Mouse (Mus musculus): ENCODE measurements around the gene Usp39. TPM values are rescaled to one million over a fixed set of nuclear protein-coding genes. Genes with fewer than 3 reads are reported as not detected.

The Usp39 gene
- total and polyA plus RNA-seq, 3 experiments = 26.3 to 116 (median 100) TPM

DNA sequence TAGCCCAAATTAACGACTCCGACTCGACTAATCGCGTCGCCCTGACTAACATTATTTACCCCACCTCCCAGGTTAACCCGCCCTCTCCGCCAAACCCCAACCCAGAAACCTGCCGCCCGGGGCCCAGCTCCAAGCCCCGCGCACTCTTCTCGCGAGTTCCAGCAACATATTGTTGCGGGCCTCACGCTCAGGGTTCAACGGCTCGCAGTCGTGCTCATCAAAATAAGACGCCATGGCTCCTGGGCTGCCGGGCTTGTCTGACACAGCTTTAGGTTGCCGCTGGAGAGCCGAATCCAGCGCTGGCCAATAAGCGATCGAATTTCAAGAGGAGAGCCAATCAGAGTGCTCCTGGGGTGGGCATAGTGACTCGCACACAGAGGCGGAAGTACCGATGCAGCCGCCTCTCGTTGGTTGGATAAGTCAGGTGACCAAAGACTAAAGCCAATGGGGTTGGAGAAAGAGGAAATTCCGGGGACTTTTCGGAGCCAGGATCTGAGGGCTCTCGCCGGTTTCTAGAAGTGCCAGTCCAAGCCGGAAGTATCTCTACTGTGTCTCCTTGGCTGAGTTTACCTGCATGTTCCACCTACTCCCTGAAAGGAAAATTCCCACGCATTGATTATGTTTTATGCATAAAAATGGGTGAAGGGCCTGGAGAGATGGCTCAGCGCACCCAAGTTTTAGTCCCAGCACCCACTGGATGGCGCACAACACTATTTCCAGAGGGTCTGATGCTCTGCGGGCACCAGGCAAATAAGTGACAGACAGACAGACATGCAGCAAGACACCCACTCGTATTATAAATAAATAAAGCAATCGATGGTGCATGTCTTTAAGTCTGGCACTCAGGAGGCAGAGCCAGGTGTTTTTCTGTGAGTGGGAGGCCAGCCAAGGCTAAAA lies 17.4 kb upstream of the Usp39 start:
- peaks cover 72% of the 10 kb centered on the region for H3K4me1 ChIP-seq (ENCODE audit: insufficient read depth, low read depth, low read length)
- no peaks in the 10 kb centered on the region for H3K9me3 ChIP-seq (replicated peaks)
- peak; percentile 94 for DNase-seq (ENCODE audit: low spot score)
- peak overlapping the region; percentile 77 for H3K4me3 ChIP-seq (ENCODE audit: low read depth, low read length)
- ATAC-seq (ENCODE audit: extremely low read depth, insufficient number of reproducible peaks, low FRiP score, poor library complexity, severe bottlenecking) = peak; percentile 85
- peaks cover 46% of the 10 kb centered on the region for H3K36me3 ChIP-seq (replicated peaks)
- H3K27me3 ChIP-seq (ENCODE audit: insufficient read depth, low read length) = no peaks in the 10 kb centered on the region
- TF ChIP-seq TAL1 (conservative IDR thresholded peaks at IDR 0.05; ENCODE audit: low read depth, low read length) (no peak), GATA1 (IDR thresholded peaks at IDR 0.05; ENCODE audit: borderline replicate concordance, low read length) (no peak), POLR2AphosphoS5 (IDR thresholded peaks at IDR 0.05; ENCODE audit: insufficient replicate concordance, low read depth, low read length) (no peak), CTCF (IDR thresholded peaks at IDR 0.05; ENCODE audit: low read depth, low read length) (no peak), GATA2 (IDR thresholded peaks at IDR 0.05; ENCODE audit: borderline replicate concordance, low read depth, low read length) (no peak)

DNA sequence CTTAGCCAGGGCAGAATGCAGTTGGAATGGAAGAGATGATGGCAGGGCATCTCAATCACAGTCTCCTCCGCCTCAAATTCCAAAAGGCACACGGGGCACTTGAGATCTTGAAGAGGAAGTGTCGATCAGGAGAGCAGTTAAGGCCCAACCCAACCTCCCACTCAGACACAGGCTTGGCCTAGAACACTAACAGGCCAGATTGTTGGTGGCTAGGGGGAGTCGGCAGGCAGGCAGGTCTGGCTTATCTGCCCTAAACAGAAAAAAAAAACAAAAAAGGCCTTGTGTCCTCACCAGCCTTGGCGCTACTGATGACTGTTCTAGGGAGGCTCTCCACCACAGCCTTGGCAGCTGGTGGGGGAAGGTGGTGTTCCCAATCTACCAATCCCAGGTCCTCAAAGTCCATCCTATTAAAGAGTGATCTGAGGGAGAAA lies 16.2 kb upstream of the Usp39 start:
- no peak for TF ChIP-seq POLR2AphosphoS5 (IDR thresholded peaks at IDR 0.05; ENCODE audit: insufficient replicate concordance, low read depth, low read length)
- no peak for TF ChIP-seq GATA2 (IDR thresholded peaks at IDR 0.05; ENCODE audit: borderline replicate concordance, low read depth, low read length)
- peak; percentile 48; the same call in 1 of the 2 replicates for TF ChIP-seq TAL1 (conservative IDR thresholded peaks at IDR 0.05; ENCODE audit: low read depth, low read length)
- Histone ChIP-seq H3K36me3 (replicated peaks) (peaks cover 50% of the 10 kb centered on the region), H3K9me3 (replicated peaks) (no peaks in the 10 kb centered on the region), H3K27me3 (ENCODE audit: insufficient read depth, low read length) (peaks cover 2% of the 10 kb centered on the region; the same call in 1 of the 2 replicates), H3K4me1 (ENCODE audit: insufficient read depth, low read depth, low read length) (peaks cover 74% of the 10 kb centered on the region), H3K4me3 (ENCODE audit: low read depth, low read length) (peak overlapping the region; percentile 77)
- DNase-seq (ENCODE audit: low spot score) (peak; percentile 64), ATAC-seq (ENCODE audit: extremely low read depth, insufficient number of reproducible peaks, low FRiP score, poor library complexity, severe bottlenecking) (peak; percentile 38)

DNA sequence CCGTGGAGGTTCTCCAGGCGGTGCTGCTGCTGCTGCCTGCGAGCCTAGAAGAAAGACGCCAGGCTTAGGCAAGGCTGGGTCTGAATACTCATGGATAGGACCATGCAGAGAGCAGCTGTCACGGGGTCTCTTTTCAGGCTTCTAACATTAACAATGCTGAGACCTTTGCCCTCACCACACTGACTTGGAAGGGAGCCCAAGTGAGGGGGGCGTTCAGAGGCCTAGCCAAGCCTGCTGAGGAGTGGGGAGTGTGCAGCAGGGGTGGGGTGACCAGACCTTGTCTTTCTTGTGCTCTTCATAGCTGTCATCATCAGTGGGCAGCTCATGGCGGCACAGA lies 15.6 kb upstream of the Usp39 start:
- DNase-seq (ENCODE audit: low spot score) (no peak), ATAC-seq (ENCODE audit: extremely low read depth, insufficient number of reproducible peaks, low FRiP score, poor library complexity, severe bottlenecking) (no peak)
- Histone ChIP-seq H3K9me3 (replicated peaks) (no peaks in the 10 kb centered on the region), H3K27me3 (ENCODE audit: insufficient read depth, low read length) (peaks cover 4% of the 10 kb centered on the region; the same call in 1 of the 2 replicates), H3K4me1 (ENCODE audit: insufficient read depth, low read depth, low read length) (peaks cover 79% of the 10 kb centered on the region), H3K4me3 (ENCODE audit: low read depth, low read length) (peak overlapping the region; percentile 77; the same call in 1 of the 2 replicates), H3K36me3 (replicated peaks) (peaks cover 52% of the 10 kb centered on the region)
- no peak for TF ChIP-seq GATA1 (IDR thresholded peaks at IDR 0.05; ENCODE audit: borderline replicate concordance, low read length)
- TF ChIP-seq TAL1 (conservative IDR thresholded peaks at IDR 0.05; ENCODE audit: low read depth, low read length) = no peak
- TF ChIP-seq GATA2 (IDR thresholded peaks at IDR 0.05; ENCODE audit: borderline replicate concordance, low read depth, low read length) = no peak
- TF ChIP-seq CTCF (IDR thresholded peaks at IDR 0.05; ENCODE audit: low read depth, low read length) = no peak
- TF ChIP-seq POLR2AphosphoS5 (IDR thresholded peaks at IDR 0.05; ENCODE audit: insufficient replicate concordance, low read depth, low read length) = no peak

DNA sequence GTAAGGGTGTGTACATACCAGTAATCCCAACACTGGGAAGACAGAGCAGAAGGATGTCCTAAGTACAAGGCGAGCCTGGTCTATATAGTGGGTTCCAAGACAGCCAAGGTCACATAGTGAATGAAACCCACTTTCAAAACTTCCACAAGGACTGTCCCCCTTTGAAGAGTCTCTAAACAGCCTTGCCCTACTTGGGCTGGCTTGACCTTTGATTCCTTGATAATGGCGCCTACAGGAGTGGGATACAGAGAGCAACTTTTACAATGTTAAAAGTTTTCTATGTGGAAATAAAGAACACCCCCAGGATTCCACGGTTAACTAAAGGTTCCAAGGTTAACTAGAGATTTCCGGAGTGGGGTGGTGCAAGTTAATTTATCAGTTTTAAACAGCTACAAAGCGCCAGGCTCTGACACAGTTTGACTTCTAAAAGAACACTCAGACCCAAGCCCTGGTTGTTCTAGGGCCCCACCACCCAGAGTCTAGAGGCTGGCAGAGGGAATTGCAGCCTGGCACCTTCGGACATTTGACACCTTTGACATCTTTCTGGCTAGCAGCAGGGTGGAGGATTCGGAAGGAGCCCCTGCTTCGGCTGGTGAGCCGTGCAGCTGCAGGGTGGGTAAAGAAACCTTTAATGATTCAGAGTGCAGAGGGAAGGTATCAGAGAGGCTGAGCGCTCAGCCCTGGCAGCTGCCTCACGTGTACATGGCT lies 15.1 kb upstream of the Usp39 start:
- Histone ChIP-seq H3K36me3 (replicated peaks) (peaks cover 53% of the 10 kb centered on the region), H3K4me1 (ENCODE audit: insufficient read depth, low read depth, low read length) (peaks cover 81% of the 10 kb centered on the region), H3K4me3 (ENCODE audit: low read depth, low read length) (peak overlapping the region; percentile 77; the same call in 1 of the 2 replicates), H3K27me3 (ENCODE audit: insufficient read depth, low read length) (peaks cover 5% of the 10 kb centered on the region; the same call in 1 of the 2 replicates), H3K9me3 (replicated peaks) (no peaks in the 10 kb centered on the region)
- DNase-seq (ENCODE audit: low spot score) (no peak), ATAC-seq (ENCODE audit: extremely low read depth, insufficient number of reproducible peaks, low FRiP score, poor library complexity, severe bottlenecking) (no peak)
- TF ChIP-seq GATA1 (IDR thresholded peaks at IDR 0.05; ENCODE audit: borderline replicate concordance, low read length) (no peak), GATA2 (IDR thresholded peaks at IDR 0.05; ENCODE audit: borderline replicate concordance, low read depth, low read length) (no peak), POLR2AphosphoS5 (IDR thresholded peaks at IDR 0.05; ENCODE audit: insufficient replicate concordance, low read depth, low read length) (no peak), CTCF (IDR thresholded peaks at IDR 0.05; ENCODE audit: low read depth, low read length) (no peak)

DNA sequence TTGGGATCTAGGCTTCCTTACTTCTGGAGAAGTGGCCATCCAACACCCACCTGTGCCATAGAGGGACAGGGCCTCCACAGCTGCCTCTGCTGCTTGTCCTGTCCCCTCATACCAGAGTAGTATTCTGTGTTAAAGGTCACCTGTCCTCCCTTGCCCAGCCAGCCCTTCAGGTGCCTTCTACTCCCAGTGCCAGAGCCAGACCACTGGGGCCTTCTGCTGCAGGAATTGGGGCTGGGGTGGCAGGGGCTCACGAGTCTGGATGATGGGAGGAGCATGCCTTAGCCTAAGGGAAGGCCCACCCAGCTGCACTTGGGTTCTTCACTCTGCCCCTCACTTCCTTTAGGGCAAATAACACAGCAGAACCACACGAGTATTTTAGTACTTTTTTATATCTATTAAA lies 14.4 kb upstream of the Usp39 start:
- Histone ChIP-seq H3K36me3 (replicated peaks) (peaks cover 58% of the 10 kb centered on the region), H3K27me3 (ENCODE audit: insufficient read depth, low read length) (peaks cover 9% of the 10 kb centered on the region; the same call in 1 of the 2 replicates), H3K4me3 (ENCODE audit: low read depth, low read length) (peak overlapping the region; percentile 7; the same call in 1 of the 2 replicates), H3K4me1 (ENCODE audit: insufficient read depth, low read depth, low read length) (peaks cover 86% of the 10 kb centered on the region), H3K9me3 (replicated peaks) (no peaks in the 10 kb centered on the region)
- DNase-seq (ENCODE audit: low spot score) = no peak
- TF ChIP-seq POLR2AphosphoS5 (IDR thresholded peaks at IDR 0.05; ENCODE audit: insufficient replicate concordance, low read depth, low read length) (no peak), GATA1 (IDR thresholded peaks at IDR 0.05; ENCODE audit: borderline replicate concordance, low read length) (no peak), TAL1 (conservative IDR thresholded peaks at IDR 0.05; ENCODE audit: low read depth, low read length) (no peak), GATA2 (IDR thresholded peaks at IDR 0.05; ENCODE audit: borderline replicate concordance, low read depth, low read length) (no peak), CTCF (IDR thresholded peaks at IDR 0.05; ENCODE audit: low read depth, low read length) (no peak)
- no peak for ATAC-seq (ENCODE audit: extremely low read depth, insufficient number of reproducible peaks, low FRiP score, poor library complexity, severe bottlenecking)
